Mouse (Mus musculus): ENCODE data around the gene Capn1.

- TF ChIP-seq POLR2A (IDR thresholded peaks at IDR 0.05; ENCODE audit: low read depth, low read length) (no peak), CTCF (IDR thresholded peaks at IDR 0.05; ENCODE audit: extremely low read depth, insufficient read length, insufficient replicate concordance, low read depth, low read length) (no peak)
Measured at GRCm38 (mm10) chr19:5942581-5942980, 73.1 kb downstream of the Capn1 start.

Data from small intestine, adult 2 months (tissue).